Mouse (Mus musculus) olfactory bulb, adult 2 months (tissue): ENCODE results near the gene Mus81. TPM values are rescaled to one million over a fixed set of nuclear protein-coding genes. Genes with fewer than 3 reads are reported as not detected.

ENCODE experiments used
- H3K27ac ChIP-seq: fragments of 200-500 bp; 2 replicates; pipeline ENCODE4 v1.5.1; 2012; ENCODE audit warnings: low read depth, low read length; ENCODE audit not compliant: insufficient read depth
- H3K4me1 ChIP-seq: fragments of 200-500 bp; 2 replicates; pipeline ENCODE4 v1.6.1; 2012; ENCODE audit warnings: low read length; ENCODE audit not compliant: control insufficient read depth, insufficient read depth
- H3K4me3 ChIP-seq: fragments of 200-500 bp; 2 replicates; pipeline ENCODE4 v1.5.1; 2012; ENCODE audit warnings: mild to moderate bottlenecking, low read depth, low read length, moderate library complexity; ENCODE audit not compliant: insufficient read depth
- CTCF ChIP-seq: fragments of 200-500 bp; IDR thresholded peaks from 2 replicates; pipeline ENCODE4 v1.5.1; 2012; ENCODE audit warnings: low read depth, mild to moderate bottlenecking, low read length, moderate library complexity; ENCODE audit not compliant: insufficient read depth
- POLR2A ChIP-seq: fragments of 200-500 bp; IDR thresholded peaks from 2 replicates; pipeline ENCODE4 v1.6.1; 2012; ENCODE audit warnings: mild to moderate bottlenecking, low read depth, low read length, moderate library complexity; ENCODE audit not compliant: insufficient read depth
- WGBS: fragments of 180-500 bp; shearing (Covaris S2); methylation state at CpG from one replicate; pipeline ENCODE4 v1.1.7; 2018; 5-methylcytosine and 5-hydroxymethylcytosine counted together
- polyA plus RNA-seq: library from polyadenylated mRNA; stranded (reverse); fragments of >200 nt; gene quantifications from 2 replicates; pipeline ENCODE4 v1.2.4, GENCODE M21; 2012; ENCODE audit warnings: low replicate concordance; ENCODE audit not compliant: missing spikeins, insufficient read depth, insufficient read length

The Mus81 gene
- polyA plus RNA-seq, 1 experiment, result not detected

DNA sequence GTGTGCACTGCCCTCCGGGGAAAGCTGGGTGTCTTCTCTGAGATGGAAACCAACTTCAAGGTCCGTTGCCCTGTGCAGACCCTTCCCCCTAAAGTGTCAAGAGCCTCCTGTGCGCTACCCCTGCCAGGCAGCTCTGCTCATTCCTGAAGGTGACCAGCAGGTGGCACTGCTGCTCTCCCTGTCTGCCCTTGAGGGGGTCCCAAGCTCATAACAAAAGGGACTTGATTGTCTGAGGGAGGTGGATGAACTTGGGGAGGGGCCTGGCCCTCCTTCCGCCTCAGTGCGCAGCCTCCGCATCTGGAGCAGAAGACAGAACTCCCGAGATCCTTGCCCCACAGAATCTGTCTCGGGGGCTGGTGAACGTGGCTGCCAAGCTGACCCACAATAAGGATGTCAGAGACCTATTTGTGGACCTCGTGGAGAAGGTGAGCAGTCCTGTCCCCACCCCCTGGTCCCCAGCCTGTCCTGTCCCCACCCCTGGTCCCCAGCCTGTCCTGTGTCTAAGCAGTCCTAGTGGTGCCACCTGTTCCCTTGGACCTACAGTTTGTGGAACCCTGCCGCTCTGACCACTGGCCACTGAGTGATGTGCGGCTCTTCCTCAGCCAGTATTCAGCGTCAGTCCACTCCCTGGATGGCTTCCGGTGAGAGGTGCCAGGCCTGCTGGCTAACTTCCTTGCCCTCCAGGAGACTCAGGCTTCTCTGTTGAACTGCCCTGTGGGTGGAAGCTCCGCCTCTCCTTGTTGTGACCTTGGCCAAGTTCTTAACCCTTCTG lies 24.2 kb downstream of the Mus81 start:
- WGBS, result 9% methylated on average over 15 of the region's 15 CpGs
- Histone ChIP-seq H3K4me3 (peak overlapping the region; percentile 47), H3K27ac (peak overlapping the region; percentile 70), H3K4me1 (peaks cover 25% of the 10 kb centered on the region)
- TF ChIP-seq POLR2A, result no peak
- peak; percentile 91 for TF ChIP-seq CTCF

DNA sequence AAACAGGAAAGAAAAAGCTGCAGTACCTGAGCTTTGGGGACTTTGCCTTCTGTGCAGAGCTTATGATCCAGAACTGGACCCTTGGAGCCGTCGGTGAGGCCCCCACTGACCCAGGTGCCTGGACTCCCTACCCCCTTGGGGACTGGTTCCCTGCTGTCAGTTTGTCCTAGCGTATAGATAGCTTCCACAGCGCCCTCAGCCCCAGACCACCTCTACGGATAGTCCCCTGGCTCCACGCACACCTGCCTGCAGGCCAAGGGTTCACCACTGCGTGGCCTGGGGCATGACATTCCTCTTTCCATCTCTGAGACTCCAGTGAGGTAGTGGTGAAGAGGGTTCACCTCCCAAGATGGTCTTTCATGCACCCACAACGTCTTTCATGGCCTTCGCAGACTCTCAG lies 25.0 kb downstream of the Mus81 start:
- peaks cover 25% of the 10 kb centered on the region for H3K4me1 ChIP-seq
- H3K27ac ChIP-seq, result no peak overlapping the region
- H3K4me3 ChIP-seq, result no peak overlapping the region
- TF ChIP-seq POLR2A (no peak), CTCF (no peak)
- 89% methylated on average over 9 of the region's 9 CpGs for WGBS

DNA sequence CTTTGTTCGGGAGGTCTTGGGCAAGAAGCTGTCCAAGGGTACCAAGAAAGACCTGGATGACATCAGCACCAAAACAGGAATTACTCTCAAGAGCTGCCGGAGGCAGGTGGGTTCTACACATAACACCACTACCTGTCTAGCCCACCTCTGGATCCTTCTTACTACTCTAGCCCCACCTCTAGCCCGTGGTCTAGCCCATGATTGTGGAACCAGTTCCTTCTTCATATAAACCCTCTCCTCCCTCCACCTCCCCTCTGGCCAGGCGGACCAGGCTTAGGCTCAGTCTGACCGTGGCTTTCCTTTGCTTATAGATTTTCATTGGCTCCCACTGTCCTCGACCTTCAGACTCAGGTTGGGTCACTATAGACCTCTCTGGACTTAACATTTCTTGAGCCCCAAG lies 26.8 kb downstream of the Mus81 start:
- TF ChIP-seq CTCF (no peak), POLR2A (no peak)
- 88% methylated on average over 6 of the region's 6 CpGs for WGBS
- Histone ChIP-seq H3K4me1 (peaks cover 31% of the 10 kb centered on the region), H3K27ac (no peak overlapping the region), H3K4me3 (no peak overlapping the region)

DNA sequence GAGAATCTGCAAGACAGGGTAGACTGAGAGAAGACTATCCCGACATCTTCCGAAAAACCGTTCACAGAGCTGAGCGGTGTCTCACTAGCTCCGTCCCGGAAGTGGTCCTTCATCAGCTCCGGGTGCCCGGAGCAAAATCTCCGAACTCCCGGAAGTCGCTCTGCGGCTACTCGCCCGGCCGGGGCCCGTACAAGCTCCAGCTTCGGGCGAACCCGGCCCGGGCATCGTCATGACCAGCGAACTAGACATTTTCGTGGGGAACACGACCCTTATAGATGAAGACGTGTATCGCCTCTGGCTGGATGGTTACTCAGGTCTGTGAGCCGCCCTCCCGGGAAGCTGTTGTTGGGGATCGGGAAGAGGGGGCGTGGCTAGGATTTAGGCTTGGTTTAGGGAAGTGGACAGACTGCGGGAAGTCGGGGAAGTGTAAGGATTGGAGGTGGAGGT lies 27.7 kb downstream of the Mus81 start, which contains the start of gene Fibp:
TSS of gene Fibp (plus strand) at position 151 of the 447 bp plus-strand sequence.
- peaks cover 34% of the 10 kb centered on the region for H3K4me1 ChIP-seq
- peak within 1 kb of the TSS; percentile 48 for H3K27ac ChIP-seq
- WGBS, result under 1% methylated on average over 32 of the region's 32 CpGs
- peak within 1 kb of the TSS; percentile 71 for H3K4me3 ChIP-seq
- TF ChIP-seq CTCF, result no peak
- peak; percentile 95 for TF ChIP-seq POLR2A

DNA sequence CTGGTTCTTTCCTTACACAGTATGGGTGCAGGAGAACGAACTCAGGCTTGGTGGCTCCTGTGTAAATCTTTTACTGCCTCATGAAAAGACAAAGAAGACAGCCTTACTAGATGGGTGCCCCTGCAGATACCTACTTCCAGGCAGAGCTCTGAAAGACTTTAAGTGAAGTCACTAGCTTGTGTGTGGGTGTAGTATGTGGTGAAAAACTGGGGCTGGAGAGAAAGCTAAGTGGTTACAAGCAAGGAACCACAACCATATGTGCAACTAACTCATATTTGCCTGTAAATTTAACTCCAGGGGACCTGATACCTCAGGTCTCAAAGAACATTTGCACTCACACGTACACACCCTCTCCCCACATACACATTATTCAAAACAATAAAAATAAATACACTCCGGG lies 28.3 kb downstream of the Mus81 start:
- no peak for TF ChIP-seq POLR2A
- TF ChIP-seq CTCF, result no peak
- Histone ChIP-seq H3K4me3 (no peak overlapping the region), H3K4me1 (peaks cover 35% of the 10 kb centered on the region), H3K27ac (no peak overlapping the region)
- WGBS, result 21% methylated on average over 3 of the region's 3 CpGs

DNA sequence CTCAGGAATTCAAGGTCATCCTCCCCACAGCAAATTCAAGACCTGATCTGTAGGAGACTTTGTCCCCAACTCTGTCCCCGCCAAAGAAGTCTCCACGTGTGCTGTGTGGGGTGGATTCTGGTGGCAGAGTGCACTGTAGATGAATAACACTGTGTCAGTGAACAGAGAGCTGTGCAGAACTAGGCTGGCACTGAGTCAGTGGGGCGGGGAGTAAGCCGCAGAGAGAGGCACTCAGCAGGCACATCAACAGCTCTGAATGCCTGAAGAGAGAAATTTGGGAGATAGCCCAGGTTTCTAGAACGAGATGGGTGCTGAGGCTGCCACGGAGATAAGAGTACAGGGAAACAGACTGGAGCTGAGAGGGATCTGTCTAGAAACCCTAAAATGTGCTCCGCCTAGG lies 29.2 kb downstream of the Mus81 start:
- H3K4me3 ChIP-seq, result no peak overlapping the region
- H3K4me1 ChIP-seq, result peaks cover 37% of the 10 kb centered on the region
- peak overlapping the region; percentile 59 for H3K27ac ChIP-seq
- TF ChIP-seq POLR2A (no peak), CTCF (no peak)
- WGBS, result 29% methylated on average over 7 of the region's 7 CpGs

DNA sequence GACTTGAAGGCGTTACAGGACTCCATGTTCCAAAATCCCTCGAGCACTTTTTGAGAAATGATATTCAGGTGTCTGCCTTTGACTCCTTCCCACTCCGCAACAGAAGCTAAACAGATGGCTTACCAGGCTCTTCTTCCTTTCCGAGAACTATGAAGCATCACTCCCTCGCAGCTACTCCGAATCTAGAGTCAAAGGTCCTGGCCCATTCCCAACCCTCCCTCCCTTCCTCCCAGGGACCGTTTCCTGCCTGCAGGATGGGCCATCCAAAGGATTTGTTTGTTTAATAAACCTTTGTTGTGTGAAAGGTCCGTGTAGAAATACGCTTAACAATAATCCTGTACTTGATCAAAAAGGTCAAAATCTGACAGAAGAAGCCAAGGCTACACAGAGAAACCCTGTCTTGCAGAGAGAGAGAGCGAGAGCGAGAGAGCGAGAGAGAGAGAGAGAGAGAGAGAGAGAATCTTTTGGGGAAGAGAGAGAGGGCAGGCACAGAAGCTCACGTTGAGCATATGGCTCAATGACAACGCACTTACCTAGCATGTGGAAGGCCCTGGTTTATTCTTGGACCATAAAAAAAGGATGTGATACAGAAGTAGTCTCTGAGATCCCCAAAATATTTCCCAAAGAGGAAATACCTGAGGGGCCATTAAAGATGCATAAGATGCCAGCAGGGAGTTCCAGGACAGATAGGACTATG lies 30.3 kb downstream of the Mus81 start, which contains the start of gene Ccdc85b:
TSS of gene Ccdc85b (minus strand) at position 149 of the 697 bp plus-strand sequence.
- no peak for TF ChIP-seq POLR2A
- no peak for TF ChIP-seq CTCF
- peak within 1 kb of the TSS; percentile 91 for H3K4me3 ChIP-seq
- H3K4me1 ChIP-seq, result peaks cover 33% of the 10 kb centered on the region
- H3K27ac ChIP-seq, result peak within 1 kb of the TSS; percentile 97
- 10% methylated on average over 14 of the region's 14 CpGs for WGBS

DNA sequence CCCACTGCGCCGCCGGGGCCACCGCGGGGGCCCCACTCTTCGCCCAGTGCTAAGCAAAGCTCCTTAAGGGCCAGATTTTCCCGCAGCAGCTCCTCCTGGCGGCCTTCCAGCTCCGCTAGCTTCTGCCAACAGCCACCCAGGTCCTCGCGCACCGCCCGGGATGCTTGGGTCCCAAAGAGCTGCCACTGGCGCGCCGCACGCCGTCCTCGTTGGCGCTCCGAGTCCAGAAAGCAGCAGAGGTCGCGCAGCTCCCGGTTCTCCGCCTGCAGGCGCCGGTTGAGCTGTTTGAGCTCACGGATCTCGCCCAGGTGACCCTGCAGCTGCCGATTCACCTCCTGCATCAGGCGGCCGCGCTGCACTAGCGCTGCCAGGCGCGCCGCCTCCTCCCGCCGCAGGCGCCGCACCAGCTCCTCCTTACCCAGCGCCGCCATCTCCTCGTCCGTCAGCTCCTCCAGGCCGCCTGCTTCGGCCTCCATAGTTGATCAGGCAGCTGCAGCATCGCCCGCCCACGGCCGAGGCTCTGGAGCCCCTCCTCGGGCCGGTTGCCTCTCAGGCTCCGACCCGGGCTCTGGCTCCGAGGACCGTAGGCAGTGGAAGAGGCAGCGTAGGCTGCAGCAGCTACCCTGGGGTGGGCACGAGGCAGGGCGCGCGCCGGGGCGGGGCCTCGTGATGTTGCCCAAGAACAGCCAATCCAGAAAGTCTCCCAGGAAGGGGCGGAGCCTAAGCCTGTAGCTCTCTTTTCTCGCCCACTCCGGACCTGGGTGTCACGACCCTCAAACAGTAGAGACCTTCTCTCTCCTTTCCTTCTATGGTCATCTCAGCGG lies 31.1 kb downstream of the Mus81 start:
- Histone ChIP-seq H3K27ac (peak overlapping the region; percentile 97), H3K4me3 (peak overlapping the region; percentile 91), H3K4me1 (peaks cover 33% of the 10 kb centered on the region)
- WGBS, result under 1% methylated on average over 70 of the region's 70 CpGs
- peak; percentile 99 for TF ChIP-seq POLR2A
- TF ChIP-seq CTCF, result no peak
